Mouse (Mus musculus) heart, postnatal 25 days (tissue): ENCODE measurements around the gene Eif5a2. TPM values are rescaled to one million over a fixed set of nuclear protein-coding genes. Genes with fewer than 3 reads are reported as not detected.
"Not testable (repeated sequence)": the region's sequence is repeated elsewhere in the genome, so short reads cannot be mapped to it uniquely, and the experiment has no call there.

Experiments used
- DNase-seq: peaks from one replicate; pipeline ENCODE4 v3.0.0; 2022; ENCODE audit warnings: low spot score
- intact Hi-C: fragments of 180-260 bp; cut with DNase I; formaldehyde crosslinking; loops from one replicate; pipeline ENCODE4 v1.15.1; 2025
- total RNA-seq, 2 experiments: library from RNA; stranded (reverse); gene quantifications; 2 replicates each; pipeline ENCODE4 v1.2.3; 2021

The Eif5a2 gene
- total RNA-seq, result 1 to 10 TPM in 1 of 2 experiments, under 1 TPM in 1; 0.95 to 1.2 TPM

DNA sequence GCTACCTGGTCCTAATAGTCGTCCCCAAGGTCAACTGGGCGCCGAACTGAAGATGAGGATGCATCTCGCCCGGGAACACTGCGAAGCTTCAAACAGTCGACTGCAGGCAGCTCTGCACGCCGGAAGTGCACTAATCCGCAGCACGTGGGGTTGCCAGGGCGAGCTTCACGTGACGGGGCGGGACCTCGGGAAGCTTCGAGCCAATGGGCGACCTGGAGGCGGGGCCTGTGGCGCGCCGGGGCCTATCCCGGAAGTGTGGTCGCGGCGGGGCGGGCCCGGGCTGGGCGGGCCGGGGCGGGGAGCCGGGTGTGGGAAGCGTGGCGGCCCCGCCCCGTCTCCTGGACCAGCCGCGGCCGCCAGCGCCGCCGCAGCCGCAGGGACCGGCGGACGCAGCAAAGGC, at the start of gene Eif5a2:
Gene Eif5a2 (plus strand): TSS at position 283 of the 400 bp plus-strand sequence.
- peak; percentile 85 for DNase-seq
- intact Hi-C loops, result no loop called here

- intact Hi-C loops, result no loop called here
- no peak for DNase-seq
These were observed 46.4 kb upstream of the Eif5a2 start for GRCm38 (mm10) chr3:28734712-28735111.

GRCm38 (mm10) chr3:28736981-28737380, 44.1 kb upstream of the Eif5a2 start:
- intact Hi-C loops, result no loop called here
- no peak for DNase-seq

- intact Hi-C loops, result loop anchor here (10.0 kb wide), 1 partner anchor 1486 kb away; no protein-coding TSS in a partner anchor
- no peak for DNase-seq
These were observed 40.7 kb upstream of the Eif5a2 start for GRCm38 (mm10) chr3:28740353-28740752.

DNA sequence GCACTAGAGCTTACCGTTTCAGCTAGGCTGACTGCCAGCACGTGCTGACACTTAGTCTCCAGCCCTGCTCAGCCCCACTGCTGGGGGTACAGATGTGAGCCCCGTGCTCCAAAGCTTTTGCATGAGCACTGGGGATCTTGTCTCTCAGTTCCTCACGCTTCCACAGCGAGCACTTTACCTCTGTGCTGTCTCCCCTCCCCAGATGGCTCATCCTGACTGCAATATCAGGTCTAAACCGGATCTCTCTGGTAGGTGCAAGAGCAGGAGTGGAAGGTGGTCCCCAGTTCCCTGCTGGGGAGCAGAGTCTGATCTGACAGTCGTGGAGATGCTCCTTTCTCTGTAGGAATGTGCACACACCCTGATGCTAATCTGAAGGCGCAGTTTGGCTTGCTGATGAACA, 37.8 kb upstream of the Eif5a2 start:
- intact Hi-C loops, result loop anchor here (10.0 kb wide), 1 partner anchor 1488 kb away; no protein-coding TSS in a partner anchor
- no peak for DNase-seq

DNA sequence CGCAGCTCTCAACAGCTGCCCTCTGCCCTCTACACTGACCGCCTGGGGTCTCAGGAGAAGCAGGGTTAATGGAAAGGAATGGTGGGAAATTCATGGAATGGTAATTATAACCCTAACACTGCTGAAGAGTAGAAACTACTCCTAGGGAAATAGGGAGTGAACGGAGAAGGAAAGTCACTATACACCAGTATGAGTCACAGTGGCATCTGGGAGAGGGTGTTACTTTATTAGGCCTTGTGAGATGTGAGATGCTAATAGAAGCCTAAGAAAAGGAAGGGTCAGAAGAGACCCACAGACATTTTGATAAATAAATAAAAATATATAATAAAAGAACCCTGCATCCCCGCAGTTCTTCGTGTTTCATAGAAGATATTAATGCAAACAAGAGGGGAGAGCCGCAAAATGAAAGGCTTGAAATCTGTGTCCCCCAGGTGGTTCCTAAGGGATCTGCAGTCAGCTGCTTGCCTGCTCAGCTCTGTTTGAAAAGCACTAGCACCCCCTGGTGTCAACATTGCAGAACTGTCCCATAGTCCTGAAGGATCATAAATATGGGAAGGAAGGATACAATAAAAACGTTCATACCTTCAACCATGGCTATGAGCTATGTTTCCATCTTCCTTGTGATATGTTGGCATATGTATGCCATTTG, 35.1 kb upstream of the Eif5a2 start:
- intact Hi-C loops, result loop anchor here (1.0 to 10.0 kb wide), 5 partner anchors 35 to 1491 kb away; no protein-coding TSS in a partner anchor
- peak; percentile 12 for DNase-seq

- intact Hi-C loops, result loop anchor here (5.0 to 10.0 kb wide), 2 partner anchors 1286 to 1493 kb away; no protein-coding TSS in a partner anchor
- DNase-seq, result no peak
These were observed 32.9 kb upstream of the Eif5a2 start for GRCm38 (mm10) chr3:28748151-28748550.

DNA sequence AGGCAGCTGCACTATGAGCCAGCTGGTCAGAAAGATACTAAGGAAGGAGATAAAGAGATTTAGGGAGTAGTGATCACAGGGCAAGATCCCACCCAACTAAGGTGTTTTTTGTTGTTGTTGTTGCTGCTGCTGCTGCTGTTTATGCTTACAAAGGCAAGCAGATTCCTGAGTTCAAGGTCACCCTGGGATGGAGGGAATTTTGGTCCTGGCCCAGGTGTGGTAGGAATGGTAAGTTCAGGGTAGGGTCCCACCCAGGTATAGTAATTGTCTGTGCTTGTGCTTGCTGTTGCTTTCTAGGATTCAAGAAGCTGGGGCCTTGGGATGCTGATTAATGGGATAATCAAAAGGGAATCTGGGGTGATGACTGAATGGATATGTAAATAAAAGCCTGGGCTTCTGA, 32.1 kb upstream of the Eif5a2 start:
- intact Hi-C loops, result loop anchor here (5.0 to 10.0 kb wide), 2 partner anchors 1287 to 1494 kb away; no protein-coding TSS in a partner anchor
- no peak for DNase-seq

DNA sequence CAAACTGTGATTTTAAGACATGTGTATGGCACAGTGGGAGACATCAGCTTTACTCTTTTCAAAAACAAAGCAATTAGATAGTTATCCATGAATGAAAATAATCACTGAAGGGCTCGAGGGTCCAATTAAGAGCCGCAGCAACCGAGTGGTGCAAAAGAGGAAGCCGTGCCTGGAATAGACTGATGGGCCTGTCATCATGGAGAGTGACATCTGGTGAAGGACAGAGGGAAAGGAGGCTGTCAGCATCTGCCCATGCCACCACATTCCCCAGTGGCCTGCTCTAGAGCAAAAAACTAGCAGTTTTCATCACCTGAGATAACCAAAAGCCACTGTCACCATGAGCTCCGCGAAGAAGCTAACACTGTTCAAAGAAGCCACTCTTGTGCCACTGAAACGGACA, 25.6 kb upstream of the Eif5a2 start:
- intact Hi-C loops, result no loop called here

GRCm38 (mm10) chr3:28761225-28761789, 19.8 kb upstream of the Eif5a2 start:
- intact Hi-C loops, result no loop called here
- DNase-seq, result no peak

More for the DNA sequence above, 25.6 kb upstream of the Eif5a2 start:
- DNase-seq, result no peak

GRCm38 (mm10) chr3:28766935-28767334, 14.1 kb upstream of the Eif5a2 start:
- DNase-seq, result no peak
- intact Hi-C loops, result no loop called here

- intact Hi-C loops, result no loop called here
- no peak for DNase-seq
These were observed 12.9 kb upstream of the Eif5a2 start for GRCm38 (mm10) chr3:28768222-28768621.

DNA sequence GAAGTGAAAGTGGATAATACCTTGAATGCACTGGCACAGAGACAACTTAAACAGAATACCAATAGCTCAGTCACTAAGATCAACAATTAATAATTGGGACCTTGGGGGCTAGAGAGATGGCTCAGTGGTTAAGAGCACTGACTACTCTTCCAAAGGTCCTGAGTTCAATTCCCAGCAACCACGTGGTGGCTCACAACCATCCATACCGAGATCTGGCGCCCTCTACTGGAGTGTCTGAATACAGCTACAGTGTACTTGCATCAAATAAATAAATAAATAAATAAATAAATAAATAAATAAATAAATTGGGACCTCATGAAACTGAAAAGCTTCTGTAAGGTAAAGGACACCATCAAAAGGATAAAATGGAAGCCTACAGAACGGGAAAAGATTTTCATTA, 8.2 kb upstream of the Eif5a2 start:
- intact Hi-C loops, DNase-seq: not testable (repeated sequence)

DNA sequence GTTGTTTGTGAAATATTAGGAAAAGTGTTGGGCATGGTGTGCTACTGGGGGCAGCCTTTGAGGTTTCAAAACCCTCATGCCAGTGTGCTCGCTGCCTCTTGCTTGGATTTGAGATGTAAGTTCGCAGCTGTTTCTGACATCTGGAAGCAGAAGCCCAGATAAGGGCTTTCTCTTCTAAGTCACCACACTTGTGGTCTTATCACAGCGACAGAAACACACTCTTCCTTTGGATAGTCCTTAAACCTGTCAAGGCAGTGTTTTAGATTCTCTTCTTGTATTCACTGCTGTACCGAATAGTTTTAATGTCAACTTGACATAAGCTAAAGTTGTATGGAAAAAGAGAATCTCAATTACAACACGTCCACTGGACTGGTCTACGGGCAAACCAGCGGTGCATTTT, 5.7 kb upstream of the Eif5a2 start:
- intact Hi-C loops, result no loop called here
- no peak for DNase-seq

GRCm38 (mm10) chr3:28775958-28776357, 5.1 kb upstream of the Eif5a2 start:
- intact Hi-C loops, result no loop called here
- DNase-seq, result no peak

GRCm38 (mm10) chr3:28776491-28776890, 4.6 kb upstream of the Eif5a2 start:
- intact Hi-C loops, result no loop called here
- no peak for DNase-seq

GRCm38 (mm10) chr3:28780511-28780910, 565 bp upstream of the Eif5a2 start:
- intact Hi-C loops, result no loop called here
- no peak for DNase-seq

GRCm38 (mm10) chr3:28781422-28781821, 346 bp downstream of the Eif5a2 start:
- intact Hi-C loops, result no loop called here

DNA sequence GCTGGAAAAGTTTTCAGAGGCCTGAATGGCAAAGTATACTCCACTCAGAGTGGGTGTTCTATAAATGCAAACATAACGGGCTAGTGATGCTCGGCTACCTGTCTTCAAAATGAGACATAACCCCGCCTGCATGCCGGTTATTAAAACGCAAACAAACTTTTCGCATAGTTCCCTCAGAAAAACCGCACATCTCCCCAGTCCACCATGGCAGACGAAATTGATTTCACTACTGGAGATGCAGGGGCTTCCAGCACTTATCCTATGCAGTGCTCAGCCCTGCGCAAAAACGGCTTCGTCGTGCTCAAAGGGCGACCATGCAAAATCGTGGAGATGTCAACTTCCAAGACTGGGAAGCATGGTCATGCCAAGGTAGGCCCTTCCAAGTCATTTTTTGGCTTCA, 772 bp downstream of the Eif5a2 start:
- intact Hi-C loops, result no loop called here
- no peak for DNase-seq

More at GRCm38 (mm10) chr3:28781422-28781821, 346 bp downstream of the Eif5a2 start:
- no peak for DNase-seq

- no peak for DNase-seq
- intact Hi-C loops, result no loop called here
These were observed 3.1 kb downstream of the Eif5a2 start for GRCm38 (mm10) chr3:28784176-28784575.

DNA sequence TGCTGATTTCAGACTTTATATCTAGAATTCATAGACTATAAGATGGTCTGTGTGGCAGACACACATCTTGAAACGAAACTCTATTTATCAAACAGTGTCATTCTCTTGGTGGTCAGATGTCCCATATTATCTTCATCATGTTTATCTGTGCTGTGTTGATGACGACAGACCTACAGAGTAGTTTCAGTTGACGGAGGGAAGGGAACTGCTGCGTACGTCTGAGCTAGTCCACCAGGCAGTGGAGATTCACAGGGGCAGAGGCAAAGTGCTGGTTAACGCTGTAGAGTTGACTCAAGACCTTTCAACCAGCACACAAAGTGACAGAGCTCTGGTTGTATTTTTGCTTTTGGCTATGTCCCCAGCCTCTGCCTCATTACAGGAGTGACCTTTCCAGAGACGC, 13.8 kb downstream of the Eif5a2 start:
- no peak for DNase-seq
- intact Hi-C loops, result no loop called here
